Mouse (Mus musculus) lung, embryonic 16.5 days (tissue): ENCODE results near the gene Homer3. TPM values are rescaled to one million over a fixed set of nuclear protein-coding genes. Genes with fewer than 3 reads are reported as not detected.

Experiments used
- ATAC-seq: fragments of 200-750 bp; cut with Nextera tagmentation; 2 replicates; pipeline ENCODE4 v1.8.0; 2017; ENCODE audit warnings: low read depth, mild to moderate bottlenecking, moderate library complexity
- H3K27ac ChIP-seq: fragments of 300-500 bp; sonication (generic); 2 replicates; pipeline ENCODE4 v1.5.1; 2014; ENCODE audit warnings: mild to moderate bottlenecking, control low read depth, low read length
- H3K27me3 ChIP-seq: fragments of 300-500 bp; sonication (generic); 2 replicates; pipeline ENCODE4 v1.6.1; 2014; ENCODE audit warnings: low read depth, low read length, mixed read lengths; ENCODE audit not compliant: control insufficient read depth, insufficient read depth
- H3K36me3 ChIP-seq: fragments of 300-500 bp; sonication (generic); 2 replicates; pipeline ENCODE4 v1.6.1; 2014; ENCODE audit warnings: low read length; ENCODE audit not compliant: control insufficient read depth, insufficient read depth
- H3K4me1 ChIP-seq: fragments of 300-500 bp; sonication (generic); replicated peaks from 2 replicates; pipeline ENCODE4 v1.6.1; 2014; ENCODE audit warnings: low read length, mixed read lengths; ENCODE audit not compliant: control insufficient read depth, insufficient read depth
- H3K4me2 ChIP-seq: fragments of 300-500 bp; sonication (generic); 2 replicates; pipeline ENCODE4 v1.6.1; 2014; ENCODE audit warnings: low read depth, low read length, control low read depth
- H3K4me3 ChIP-seq: fragments of 300-500 bp; sonication (generic); 2 replicates; pipeline ENCODE4 v1.5.1; 2014; ENCODE audit warnings: mild to moderate bottlenecking, low read length, control low read depth
- H3K9ac ChIP-seq: fragments of 300-500 bp; sonication (generic); 2 replicates; pipeline ENCODE4 v1.6.1; 2014; ENCODE audit warnings: low read length, control low read depth
- H3K9me3 ChIP-seq: fragments of 300-500 bp; sonication (generic); 2 replicates; pipeline ENCODE4 v1.6.1; 2016; ENCODE audit warnings: low read length; ENCODE audit not compliant: control insufficient read depth
- WGBS: fragments of 180-500 bp; shearing (Covaris S2); extraction: QIAGEN DNeasy Blood & Tissue Kit; methylation state at CpG from one replicate; pipeline ENCODE4 v1.1.7; 2014; 5-methylcytosine and 5-hydroxymethylcytosine counted together
- polyA plus RNA-seq: library from polyadenylated mRNA; unstranded; fragments of >200 nt; fragmentation: Nextera tagmentation; extraction: Ambion mirVana; gene quantifications from 2 replicates; pipeline ENCODE4 v1.2.1, GENCODE M21; 2015

Homer3 gene
- polyA plus RNA-seq, result 60.0 and 66.8 TPM in 2 replicates

DNA sequence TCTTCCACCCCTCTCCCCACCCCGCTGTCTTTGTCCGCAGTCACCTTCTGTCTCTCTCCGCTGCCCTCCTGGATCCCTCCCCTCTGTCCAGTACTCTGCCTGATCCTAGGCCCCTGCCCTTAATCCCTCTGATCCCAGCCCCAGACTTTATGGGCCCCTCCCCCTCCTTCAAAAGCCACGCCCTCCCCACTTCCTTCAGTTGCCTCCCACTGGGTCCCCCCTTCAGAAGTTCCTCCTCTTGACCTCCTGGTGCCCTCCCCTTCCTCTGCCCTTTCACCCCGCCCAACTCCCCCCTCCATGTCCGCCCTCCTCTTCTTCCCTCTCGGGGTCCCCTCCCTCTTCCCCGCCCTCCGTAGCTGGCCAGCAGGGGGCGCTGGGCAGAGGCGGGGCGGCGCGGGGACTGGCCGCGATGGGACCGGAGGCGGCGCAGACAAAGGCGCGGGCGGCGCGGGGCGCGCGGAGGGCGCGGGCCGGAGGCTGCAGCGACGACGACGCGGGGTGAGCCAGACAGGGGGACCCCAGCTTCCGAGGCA, at the start of gene Homer3:
Gene Homer3 (plus strand): TSS at position 225 of the 533 bp plus-strand sequence.
- peaks cover 11% of the 10 kb centered on the region; the same call in 1 of the 2 replicates for H3K4me1 ChIP-seq
- ATAC-seq, result peak; percentile 93

DNA sequence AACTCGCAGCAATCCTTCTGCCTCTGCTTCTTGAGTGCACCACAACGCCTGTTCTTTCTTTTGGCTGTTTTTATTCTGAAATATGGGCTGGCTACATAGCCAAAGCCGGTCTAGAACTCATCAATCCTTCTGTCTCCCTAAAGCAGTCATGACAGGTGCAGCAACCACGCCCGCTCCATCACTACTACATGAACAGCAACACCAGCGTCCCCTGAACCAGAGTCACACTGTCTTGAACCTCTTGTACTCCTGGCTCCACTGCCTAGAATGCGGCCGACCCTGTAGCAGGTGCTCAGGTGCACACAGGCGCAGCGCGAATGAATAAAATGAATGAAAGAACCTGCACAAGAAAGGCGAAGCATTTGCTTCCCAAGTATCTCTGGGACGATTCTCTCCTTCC, 49.0 kb upstream of the Homer3 start:
- Histone ChIP-seq H3K27me3 (no peaks in the 10 kb centered on the region), H3K9ac (peak overlapping the region; percentile 90), H3K9me3 (no peaks in the 10 kb centered on the region), H3K4me1 (peaks cover 13% of the 10 kb centered on the region), H3K27ac (no peak overlapping the region; the same call in 1 of the 2 replicates), H3K36me3 (peaks cover 19% of the 10 kb centered on the region), H3K4me2 (peak overlapping the region; percentile 94), H3K4me3 (peak overlapping the region; percentile 74)
- 5% methylated on average over 13 of the region's 13 CpGs for WGBS
- no peak for ATAC-seq

More for the DNA sequence above, at the start of gene Homer3:
- WGBS, result 2% methylated on average over 27 of the region's 36 CpGs
- peaks cover 21% of the 10 kb centered on the region for H3K36me3 ChIP-seq
- peaks cover 3% of the 10 kb centered on the region; the same call in 1 of the 2 replicates for H3K9me3 ChIP-seq
- H3K27ac ChIP-seq, result peak within 1 kb of the TSS; percentile 82
- peak within 1 kb of the TSS; percentile 83 for H3K4me2 ChIP-seq
- peak within 1 kb of the TSS; percentile 89 for H3K4me3 ChIP-seq
- H3K27me3 ChIP-seq, result no peaks in the 10 kb centered on the region
- peak within 1 kb of the TSS; percentile 97 for H3K9ac ChIP-seq

DNA sequence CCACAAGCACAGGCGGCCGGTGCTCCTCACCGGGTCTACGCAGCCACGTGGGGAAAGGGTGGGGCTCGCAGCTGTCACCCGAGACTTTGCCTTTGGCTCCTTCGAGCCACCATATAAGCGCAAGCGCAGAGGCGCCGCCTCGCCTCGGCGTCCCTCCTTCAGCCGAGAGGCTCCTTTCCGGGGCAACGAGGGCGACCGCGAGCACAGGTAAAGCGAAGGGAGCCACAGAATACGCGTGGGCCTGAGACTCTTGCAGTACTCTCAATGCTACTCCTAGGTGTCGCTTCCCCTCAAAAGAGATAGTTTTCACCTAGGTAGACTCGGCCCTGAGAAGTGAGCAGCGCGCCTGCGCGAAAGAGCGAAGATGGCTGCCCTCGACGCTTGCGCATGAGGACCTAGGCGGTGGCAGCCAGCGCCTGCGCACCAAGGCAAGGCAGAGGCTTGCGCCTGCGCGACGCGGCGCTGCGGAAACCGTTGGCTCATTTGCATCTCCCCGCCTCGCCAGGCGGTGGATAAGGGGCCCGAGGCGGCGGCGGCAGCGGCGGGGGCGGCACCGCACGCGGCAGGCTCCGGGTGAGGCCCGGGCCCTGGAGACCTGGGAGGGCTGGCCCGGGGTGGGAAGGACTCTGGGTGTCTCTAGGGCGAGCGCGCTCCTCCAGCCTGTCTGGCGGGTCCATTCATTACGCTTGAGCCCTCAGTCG, 48.4 kb upstream of the Homer3 start, which contains the start of the genes Sugp2 and Armc6:
Gene Sugp2 (plus strand): TSS at position 147 of the 701 bp plus-strand sequence.
Gene Armc6 (minus strand): TSS at position 387 of the 701 bp plus-strand sequence.
- no peaks in the 10 kb centered on the region for H3K27me3 ChIP-seq

DNA sequence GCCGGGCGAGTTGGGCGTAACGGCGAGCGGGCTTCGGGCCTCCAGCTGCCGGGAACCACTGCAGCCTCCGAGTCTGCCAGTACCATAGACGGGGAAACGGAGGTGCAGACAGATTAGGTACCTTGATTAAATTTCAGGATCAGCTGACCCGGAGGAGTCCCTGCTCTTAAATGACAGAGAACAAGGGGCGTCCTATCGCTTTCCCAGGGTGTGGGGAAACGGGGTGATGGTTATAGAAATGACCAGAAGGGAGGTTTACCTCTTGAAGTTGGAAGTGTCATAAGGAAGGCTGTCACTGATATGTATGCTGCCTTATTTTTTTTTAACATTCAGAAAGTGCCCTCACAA, 47.9 kb upstream of the Homer3 start:
- ATAC-seq, result no peak
- Histone ChIP-seq H3K9ac (peak overlapping the region; percentile 90), H3K4me3 (peak overlapping the region; percentile 74), H3K4me2 (peak overlapping the region; percentile 69), H3K27me3 (no peaks in the 10 kb centered on the region), H3K27ac (peak overlapping the region; percentile 96), H3K4me1 (peaks cover 13% of the 10 kb centered on the region), H3K9me3 (no peaks in the 10 kb centered on the region), H3K36me3 (peaks cover 18% of the 10 kb centered on the region)
- under 1% methylated on average over 15 of the region's 15 CpGs for WGBS

More for the DNA sequence above, 48.4 kb upstream of the Homer3 start, which contains the start of the genes Sugp2 and Armc6:
- peaks cover 13% of the 10 kb centered on the region for H3K4me1 ChIP-seq
- peak within 1 kb of the TSS; percentile 90 for H3K9ac ChIP-seq
- peak within 1 kb of the TSS; percentile 74 for H3K4me3 ChIP-seq
- H3K9me3 ChIP-seq, result no peaks in the 10 kb centered on the region
- under 1% methylated on average over 58 of the region's 67 CpGs for WGBS
- peak within 1 kb of the TSS; percentile 94 for H3K4me2 ChIP-seq
- H3K27ac ChIP-seq, result peak within 1 kb of the TSS; percentile 96
- peak; percentile 98 for ATAC-seq
- peaks cover 16% of the 10 kb centered on the region for H3K36me3 ChIP-seq

DNA sequence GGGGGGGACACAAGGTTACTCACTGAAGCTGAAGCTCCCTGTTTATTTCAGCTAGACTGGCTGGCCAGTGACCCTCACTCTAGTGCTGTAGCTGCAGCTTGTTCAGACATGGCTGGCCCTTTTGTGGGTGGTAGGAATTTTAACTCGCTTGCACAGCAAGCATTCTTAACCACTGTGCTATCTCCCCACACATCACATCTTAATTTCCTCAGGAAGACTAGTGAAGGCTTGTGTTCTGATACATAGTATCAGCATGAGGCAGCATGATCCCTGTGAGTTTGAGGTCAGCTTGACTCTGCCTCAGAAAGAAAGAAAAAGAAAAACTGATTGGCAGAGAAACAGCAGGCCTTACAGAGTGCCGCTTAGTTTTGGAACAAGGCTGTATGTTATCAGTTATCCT, 44.8 kb upstream of the Homer3 start:
- H3K9me3 ChIP-seq, result no peaks in the 10 kb centered on the region
- H3K9ac ChIP-seq, result no peak overlapping the region
- peaks cover 13% of the 10 kb centered on the region for H3K4me1 ChIP-seq
- H3K4me3 ChIP-seq, result no peak overlapping the region
- 80% methylated on average over 2 of the region's 2 CpGs for WGBS
- H3K4me2 ChIP-seq, result no peak overlapping the region
- peaks cover 31% of the 10 kb centered on the region for H3K36me3 ChIP-seq
- no peaks in the 10 kb centered on the region for H3K27me3 ChIP-seq
- no peak overlapping the region for H3K27ac ChIP-seq
- no peak for ATAC-seq

DNA sequence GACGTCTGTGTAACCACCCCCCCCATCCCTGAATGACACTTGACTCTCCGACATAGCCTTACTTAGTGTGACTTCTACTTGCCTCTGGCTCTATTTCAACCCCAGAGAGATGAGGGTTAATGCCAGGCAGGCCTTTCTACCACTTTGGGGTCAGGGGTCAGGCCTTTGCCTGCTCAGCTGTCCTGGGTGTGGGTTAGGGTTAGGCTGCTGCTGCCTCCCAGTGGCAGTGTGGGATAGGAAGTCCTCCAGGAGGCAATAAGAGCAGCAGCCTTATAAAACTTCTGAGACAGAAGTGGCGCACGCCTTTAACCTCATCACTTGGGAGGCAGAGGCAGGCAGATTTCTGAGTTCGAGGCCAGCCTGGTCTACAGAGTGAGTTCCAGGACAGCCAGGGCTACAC, 42.0 kb upstream of the Homer3 start:
- H3K36me3 ChIP-seq, result peaks cover 41% of the 10 kb centered on the region
- ATAC-seq, result no peak
- no peak overlapping the region for H3K27ac ChIP-seq
- H3K9ac ChIP-seq, result no peak overlapping the region
- no peaks in the 10 kb centered on the region for H3K9me3 ChIP-seq
- no peak overlapping the region for H3K4me2 ChIP-seq
- no peaks in the 10 kb centered on the region for H3K27me3 ChIP-seq
- H3K4me3 ChIP-seq, result no peak overlapping the region
- WGBS, result 85% methylated on average over 5 of the region's 5 CpGs
- peaks cover 1% of the 10 kb centered on the region for H3K4me1 ChIP-seq

DNA sequence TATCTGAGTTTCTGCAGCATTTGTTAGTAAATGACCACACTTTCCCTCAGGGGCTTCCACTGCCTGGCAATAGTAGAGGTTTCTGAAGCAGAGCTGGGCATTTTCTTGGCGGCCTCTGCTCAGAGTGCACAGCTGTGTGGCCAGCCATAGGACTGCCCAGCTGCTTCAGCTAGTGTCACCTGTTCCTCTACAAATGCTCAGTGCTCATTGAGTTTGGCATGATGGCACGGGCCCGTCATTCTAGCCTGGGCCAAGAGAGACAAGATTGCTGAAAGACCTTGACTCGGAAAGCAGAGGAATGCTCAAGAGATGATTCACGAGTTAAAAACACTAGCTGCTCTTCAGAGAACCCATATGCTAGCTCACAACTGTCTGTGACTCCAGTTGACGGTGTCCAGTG, 36.0 kb upstream of the Homer3 start:
- Histone ChIP-seq H3K9ac (no peak overlapping the region), H3K27me3 (no peaks in the 10 kb centered on the region), H3K27ac (no peak overlapping the region), H3K4me2 (no peak overlapping the region), H3K36me3 (peaks cover 33% of the 10 kb centered on the region), H3K4me3 (no peak overlapping the region), H3K4me1 (no peaks in the 10 kb centered on the region), H3K9me3 (no peaks in the 10 kb centered on the region)
- no peak for ATAC-seq
- WGBS, result 85% methylated on average over 6 of the region's 6 CpGs

DNA sequence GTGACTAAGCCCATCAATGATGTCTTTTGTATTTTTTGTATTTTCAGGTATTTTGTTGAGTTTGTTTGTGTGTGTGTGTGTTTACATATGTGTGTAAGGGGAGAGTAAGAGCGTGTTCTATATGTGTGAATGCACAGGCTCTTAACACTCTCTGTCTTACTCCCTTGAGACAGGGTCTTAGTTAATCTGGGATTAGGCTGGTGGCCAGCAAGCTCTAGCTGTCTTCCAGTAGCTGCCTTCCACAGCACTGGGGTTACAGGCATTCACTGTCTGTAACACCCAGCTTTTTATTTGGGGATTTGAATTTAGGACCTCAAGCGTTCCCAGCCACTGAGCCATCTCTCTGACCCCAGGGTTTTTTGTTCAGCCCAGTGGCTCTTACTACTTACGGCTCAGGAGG, 34.8 kb upstream of the Homer3 start:
- no peaks in the 10 kb centered on the region for H3K27me3 ChIP-seq
- no peak overlapping the region for H3K27ac ChIP-seq
- 92% methylated on average over 3 of the region's 3 CpGs for WGBS
- H3K4me2 ChIP-seq, result no peak overlapping the region
- ATAC-seq, result no peak
- no peak overlapping the region for H3K4me3 ChIP-seq
- no peaks in the 10 kb centered on the region for H3K9me3 ChIP-seq
- H3K4me1 ChIP-seq, result no peaks in the 10 kb centered on the region
- H3K9ac ChIP-seq, result no peak overlapping the region
- H3K36me3 ChIP-seq, result peaks cover 39% of the 10 kb centered on the region

DNA sequence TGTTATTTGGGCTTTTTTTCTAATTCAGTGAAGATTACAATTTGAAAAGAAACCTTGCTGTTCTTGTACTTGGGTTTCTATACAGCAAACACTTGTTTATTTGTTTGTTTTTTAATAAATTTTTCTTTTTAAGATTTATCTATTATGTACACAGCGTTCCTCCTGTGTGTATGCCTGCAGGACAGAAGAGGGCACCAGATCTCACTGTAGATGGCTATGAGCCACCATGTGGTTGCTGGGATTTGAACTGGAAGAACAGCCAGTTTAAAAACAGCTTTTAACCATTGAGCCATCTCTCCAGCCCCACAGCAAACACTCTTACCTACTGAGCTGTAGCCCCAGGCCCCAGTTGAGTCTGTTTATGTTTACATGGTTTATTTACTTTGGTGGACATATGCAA, 28.0 kb upstream of the Homer3 start:
- no peak overlapping the region for H3K27ac ChIP-seq
- no peak overlapping the region for H3K4me3 ChIP-seq
- WGBS, result 79% methylated on average over 1 of the region's 1 CpGs
- H3K36me3 ChIP-seq, result peaks cover 49% of the 10 kb centered on the region
- H3K4me1 ChIP-seq, result no peaks in the 10 kb centered on the region
- H3K27me3 ChIP-seq, result no peaks in the 10 kb centered on the region
- no peaks in the 10 kb centered on the region for H3K9me3 ChIP-seq
- no peak overlapping the region for H3K4me2 ChIP-seq
- H3K9ac ChIP-seq, result no peak overlapping the region
- no peak for ATAC-seq
